Mouse (Mus musculus): ENCODE data around the gene Mup12.
"Not testable (repeated sequence)": the region's sequence is repeated elsewhere in the genome, so short reads cannot be mapped to it uniquely, and the experiment has no call there.

Mup12 gene

DNA sequence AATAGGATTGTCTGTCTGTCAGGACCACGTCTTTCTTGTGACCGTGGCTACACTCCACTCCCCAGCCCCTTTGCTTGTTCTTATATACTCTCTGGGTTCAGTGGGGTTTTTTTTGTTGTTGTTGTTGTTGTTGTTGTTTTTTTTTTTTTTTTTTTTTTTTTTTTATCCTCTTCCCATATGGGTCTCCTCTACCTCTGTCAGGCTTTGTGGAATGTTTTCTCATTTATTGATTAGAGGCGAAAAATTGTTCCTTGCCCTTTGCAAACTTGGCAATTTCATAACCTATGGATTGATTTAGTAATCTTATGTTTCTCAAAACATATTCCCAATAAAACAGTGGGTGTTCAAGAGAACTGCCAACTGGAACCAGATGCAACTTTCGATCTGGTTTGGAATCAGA is at the start of gene Mup12:
Mup12 (minus strand) TSS at position 101 of the 400 bp plus-strand sequence.
- not testable (repeated sequence) for DNase-seq (ENCODE audit: low read depth, low spot score)
